Mouse (Mus musculus): ENCODE measurements around the gene Cpa1. TPM values are rescaled to one million over a fixed set of nuclear protein-coding genes. Genes with fewer than 3 reads are reported as not detected.

Cpa1 gene
- total RNA-seq, 1 experiment: not detected

- Histone ChIP-seq H3K4me1 (ENCODE audit: control insufficient read depth in 2 of 2, insufficient read depth in 2 of 2, low read length in 2 of 2, poor library complexity in 1 of 2) (peaks cover 0 to 20% of the 10 kb centered on the region in 2 experiments; a peak in 2 of 4 replicates), H3K9me3 (ENCODE audit: control insufficient read depth, insufficient read depth, low read depth, low read length) (no peaks in the 10 kb centered on the region), H3K36me3 (ENCODE audit: control insufficient read depth, insufficient read depth, low read length, poor library complexity, severe bottlenecking) (no peaks in the 10 kb centered on the region), H3K9ac (ENCODE audit: insufficient read depth, low read depth, low read length, poor library complexity, severe bottlenecking) (no peak overlapping the region), H3K4me3 (ENCODE audit: insufficient read depth in 1 of 2, low read depth in 1 of 2, low read length in 2 of 2, poor library complexity in 1 of 2, severe bottlenecking in 1 of 2) (no peak overlapping the region), H3K27ac (ENCODE audit: insufficient read depth, low read depth, low read length, poor library complexity, severe bottlenecking) (no peak overlapping the region)
- in situ Hi-C loops (cut with MboI; ENCODE audit: low sequenced_read_pairs in 2 of 2, unreplicated experiment in 2 of 2): no loop called here
- TF ChIP-seq ZNF384 (IDR thresholded peaks at IDR 0.05; ENCODE audit: low read depth, low read length): no peak
- no peak for TF ChIP-seq CHD2 (IDR thresholded peaks at IDR 0.05; ENCODE audit: low read depth, low read length)
- DNase-seq (ENCODE audit: low read depth, low spot score): peak; percentile 20
Observed at GRCm38 (mm10) chr6:30617020-30617958, 21.7 kb upstream of the Cpa1 start.

DNA sequence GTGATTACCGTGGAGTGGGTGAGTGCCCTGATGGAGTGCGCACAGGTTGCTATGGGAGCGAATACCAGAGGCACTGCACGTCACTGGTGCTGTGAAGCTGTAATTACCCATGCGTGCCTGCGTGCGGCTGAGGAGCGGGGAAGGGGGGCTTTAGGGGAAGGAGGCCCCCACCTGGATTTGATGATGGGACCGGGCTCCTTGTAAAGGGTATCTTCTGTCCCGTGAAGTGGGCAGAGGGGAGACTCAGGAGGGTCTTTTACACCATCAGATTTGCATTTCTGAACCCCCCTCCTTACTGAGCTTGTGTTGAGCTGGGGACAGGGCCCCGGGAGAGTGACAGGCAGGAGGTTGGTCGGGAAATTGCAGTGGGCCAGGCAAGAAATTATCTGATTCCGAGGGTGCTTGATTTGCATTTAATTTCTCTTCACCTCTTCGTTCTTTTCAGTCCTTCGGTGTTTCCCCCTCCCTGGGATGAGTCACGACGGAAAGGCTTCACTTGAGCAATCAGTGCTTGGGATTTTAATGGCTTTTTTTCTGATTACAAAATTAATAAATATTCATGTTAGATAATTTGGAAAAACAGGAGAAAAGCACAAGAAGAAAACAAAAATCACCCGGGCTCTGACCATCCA lies 20.9 kb upstream of the Cpa1 start:
- Histone ChIP-seq H3K9me3 (ENCODE audit: control insufficient read depth, insufficient read depth, low read depth, low read length) (no peaks in the 10 kb centered on the region), H3K9ac (ENCODE audit: insufficient read depth, low read depth, low read length, poor library complexity, severe bottlenecking) (no peak overlapping the region), H3K36me3 (ENCODE audit: control insufficient read depth, insufficient read depth, low read length, poor library complexity, severe bottlenecking) (no peaks in the 10 kb centered on the region), H3K27ac (ENCODE audit: insufficient read depth, low read depth, low read length, poor library complexity, severe bottlenecking) (no peak overlapping the region), H3K4me3 (ENCODE audit: insufficient read depth in 1 of 2, low read depth in 1 of 2, low read length in 2 of 2, poor library complexity in 1 of 2, severe bottlenecking in 1 of 2) (no peak overlapping the region), H3K4me1 (ENCODE audit: control insufficient read depth in 2 of 2, insufficient read depth in 2 of 2, low read length in 2 of 2, poor library complexity in 1 of 2) (peaks cover 0 to 20% of the 10 kb centered on the region in 2 experiments; a peak in 2 of 4 replicates)
- no peak for TF ChIP-seq HCFC1 (IDR thresholded peaks at IDR 0.05; ENCODE audit: borderline replicate concordance, insufficient read depth, low read length)
- TF ChIP-seq ZC3H11A (IDR thresholded peaks at IDR 0.05; ENCODE audit: borderline replicate concordance, low read depth, low read length): no peak
- no peak for TF ChIP-seq CHD2 (IDR thresholded peaks at IDR 0.05; ENCODE audit: low read depth, low read length)
- no peak for TF ChIP-seq ZNF384 (IDR thresholded peaks at IDR 0.05; ENCODE audit: low read depth, low read length)
- no peak for TF ChIP-seq MAFK (IDR thresholded peaks at IDR 0.05; ENCODE audit: insufficient read depth, low read depth, low read length)
- no peak for DNase-seq (ENCODE audit: low read depth, low spot score)
- in situ Hi-C loops (cut with MboI; ENCODE audit: low sequenced_read_pairs in 2 of 2, unreplicated experiment in 2 of 2): no loop called here

DNA sequence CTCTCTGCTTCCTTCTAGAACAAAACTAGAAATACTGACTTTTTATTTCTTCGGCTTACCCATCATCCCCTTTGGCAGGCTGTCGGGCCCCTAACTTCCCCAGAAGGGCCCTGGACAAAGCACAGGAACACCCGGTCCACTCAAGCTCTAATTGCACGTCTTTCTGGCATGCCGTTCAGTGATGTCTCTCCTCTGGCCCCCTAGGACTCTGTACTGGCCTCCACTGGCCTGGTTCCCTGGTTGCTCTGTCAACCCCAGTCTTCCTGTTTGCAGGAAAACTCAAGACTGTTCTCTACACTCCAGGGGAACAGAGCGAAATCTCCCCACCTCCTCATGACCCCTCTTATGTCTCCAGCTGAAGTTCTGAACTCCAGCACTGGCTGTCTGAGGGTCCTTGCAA lies 20.3 kb upstream of the Cpa1 start:
- Histone ChIP-seq H3K36me3 (ENCODE audit: control insufficient read depth, insufficient read depth, low read length, poor library complexity, severe bottlenecking) (no peaks in the 10 kb centered on the region), H3K9me3 (ENCODE audit: control insufficient read depth, insufficient read depth, low read depth, low read length) (no peaks in the 10 kb centered on the region), H3K4me3 (ENCODE audit: insufficient read depth in 1 of 2, low read depth in 1 of 2, low read length in 2 of 2, poor library complexity in 1 of 2, severe bottlenecking in 1 of 2) (no peak overlapping the region), H3K9ac (ENCODE audit: insufficient read depth, low read depth, low read length, poor library complexity, severe bottlenecking) (no peak overlapping the region), H3K27ac (ENCODE audit: insufficient read depth, low read depth, low read length, poor library complexity, severe bottlenecking) (no peak overlapping the region), H3K4me1 (ENCODE audit: control insufficient read depth in 2 of 2, insufficient read depth in 2 of 2, low read length in 2 of 2, poor library complexity in 1 of 2) (peaks cover 0 to 20% of the 10 kb centered on the region in 2 experiments; a peak in 2 of 4 replicates)
- in situ Hi-C loops (cut with MboI; ENCODE audit: low sequenced_read_pairs in 2 of 2, unreplicated experiment in 2 of 2): no loop called here
- DNase-seq (ENCODE audit: low read depth, low spot score): no peak
- TF ChIP-seq CHD2 (IDR thresholded peaks at IDR 0.05; ENCODE audit: low read depth, low read length): no peak
- no peak for TF ChIP-seq MAFK (IDR thresholded peaks at IDR 0.05; ENCODE audit: insufficient read depth, low read depth, low read length)
- no peak for TF ChIP-seq ZC3H11A (IDR thresholded peaks at IDR 0.05; ENCODE audit: borderline replicate concordance, low read depth, low read length)
- no peak for TF ChIP-seq ZNF384 (IDR thresholded peaks at IDR 0.05; ENCODE audit: low read depth, low read length)
- no peak for TF ChIP-seq HCFC1 (IDR thresholded peaks at IDR 0.05; ENCODE audit: borderline replicate concordance, insufficient read depth, low read length)

DNA sequence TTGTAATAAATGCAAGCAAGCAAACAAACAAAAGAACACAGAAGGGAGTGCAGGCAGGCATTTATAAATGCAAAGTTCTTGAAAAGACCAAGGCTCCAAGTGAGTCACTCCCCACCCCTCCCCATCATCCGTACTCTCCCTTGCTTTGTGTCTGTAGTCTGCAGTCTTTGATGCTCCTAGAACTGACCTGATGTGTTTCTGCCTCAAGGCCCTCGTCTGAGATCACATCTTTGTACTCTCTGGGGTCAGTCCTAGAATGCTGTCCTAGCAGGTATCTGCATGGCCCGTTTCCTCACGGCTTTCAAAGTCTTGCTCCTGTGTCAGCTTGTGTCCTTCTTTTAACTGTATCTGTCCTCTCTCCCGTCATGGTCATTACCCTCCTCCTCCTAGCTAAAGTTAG lies 19.4 kb upstream of the Cpa1 start:
- H3K27ac ChIP-seq (ENCODE audit: insufficient read depth, low read depth, low read length, poor library complexity, severe bottlenecking): no peak overlapping the region

More for the DNA sequence above, 19.4 kb upstream of the Cpa1 start:
- no peak overlapping the region for H3K4me3 ChIP-seq (ENCODE audit: insufficient read depth in 1 of 2, low read depth in 1 of 2, low read length in 2 of 2, poor library complexity in 1 of 2, severe bottlenecking in 1 of 2)
- DNase-seq (ENCODE audit: low read depth, low spot score): no peak
- in situ Hi-C loops (cut with MboI; ENCODE audit: low sequenced_read_pairs in 2 of 2, unreplicated experiment in 2 of 2): no loop called here
- TF ChIP-seq ZC3H11A (IDR thresholded peaks at IDR 0.05; ENCODE audit: borderline replicate concordance, low read depth, low read length): no peak
- TF ChIP-seq ZNF384 (IDR thresholded peaks at IDR 0.05; ENCODE audit: low read depth, low read length): no peak
- TF ChIP-seq HCFC1 (IDR thresholded peaks at IDR 0.05; ENCODE audit: borderline replicate concordance, insufficient read depth, low read length): no peak
- no peak for TF ChIP-seq CHD2 (IDR thresholded peaks at IDR 0.05; ENCODE audit: low read depth, low read length)
- no peak for TF ChIP-seq MAFK (IDR thresholded peaks at IDR 0.05; ENCODE audit: insufficient read depth, low read depth, low read length)
- H3K36me3 ChIP-seq (ENCODE audit: control insufficient read depth, insufficient read depth, low read length, poor library complexity, severe bottlenecking): no peaks in the 10 kb centered on the region
- no peaks in the 10 kb centered on the region for H3K9me3 ChIP-seq (ENCODE audit: control insufficient read depth, insufficient read depth, low read depth, low read length)
- peaks cover 0 to 20% of the 10 kb centered on the region in 2 experiments; a peak in 2 of 4 replicates for H3K4me1 ChIP-seq (ENCODE audit: control insufficient read depth in 2 of 2, insufficient read depth in 2 of 2, low read length in 2 of 2, poor library complexity in 1 of 2)
- no peak overlapping the region for H3K9ac ChIP-seq (ENCODE audit: insufficient read depth, low read depth, low read length, poor library complexity, severe bottlenecking)

Data from ES-E14 (cell line).